ENCODE assay signal across 8 mouse cellular contexts in the genomic region with DNA sequence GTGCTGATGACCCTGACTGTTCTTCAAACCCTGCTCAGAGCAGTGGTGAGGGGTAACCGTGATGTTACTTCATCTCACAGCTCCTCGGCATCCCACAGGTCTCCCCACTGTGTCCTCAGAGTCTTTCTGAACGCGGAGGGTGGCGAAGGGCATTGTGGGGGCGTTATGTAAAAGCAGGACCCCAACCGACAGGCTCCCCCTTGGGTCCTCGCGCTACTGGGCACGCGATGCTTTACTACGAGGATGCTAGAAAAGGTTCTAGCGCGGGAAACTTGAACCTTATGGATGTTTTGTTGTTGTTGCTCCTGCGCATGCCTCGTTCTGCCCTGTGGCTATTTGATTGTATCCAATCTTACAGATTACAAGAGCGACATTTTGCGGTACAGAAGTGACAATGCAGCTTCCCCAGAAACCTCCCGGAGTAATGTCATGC. TPM values are rescaled to one million over a fixed set of nuclear protein-coding genes. Genes with fewer than 3 reads are reported as not detected.
DNase-seq lines count a peak whose midpoint lies in the region; ATAC-seq and TF ChIP-seq lines count a peak whose summit lies in the region.

Gene Csnk2b (minus strand): TSS at position 183 of the 433 bp plus-strand sequence.

- TF ChIP-seq CTCF in lung, embryonic 14.5 days (IDR thresholded peaks at IDR 0.05; ENCODE audit: low read depth) = peak; percentile 36

- no peaks in the 10 kb centered on the region for H3K27me3 ChIP-seq in hindbrain, embryonic 11.5 days (ENCODE audit: control insufficient read depth, insufficient read depth, low read length)
- H3K27me3 ChIP-seq in lung, embryonic 14.5 days (ENCODE audit: insufficient read depth, low read length) = no peaks in the 10 kb centered on the region

- peaks cover 5% of the 10 kb centered on the region; the same call in 1 of the 2 replicates for H3K36me3 ChIP-seq in hindbrain, embryonic 11.5 days (ENCODE audit: control insufficient read depth, insufficient read depth, low read length)
- H3K36me3 ChIP-seq in lung, embryonic 14.5 days (ENCODE audit: insufficient read depth) = peaks cover 36% of the 10 kb centered on the region

- peak; percentile 65 for DNase-seq in ZHBTc4 (ENCODE audit: low read depth, low spot score)
- DNase-seq in cerebellum, adult 9-10 months = peak; percentile 90
- DNase-seq in frontal cortex, postnatal 14 days (ENCODE audit: low spot score in 2 of 2) = peak; percentile 58 to 70
- peak; percentile 75 for DNase-seq in hindbrain, embryonic 11.5 days (ENCODE audit: low spot score)
- peak; percentile 44 for DNase-seq in layer of hippocampus, adult 9-10 months (ENCODE audit: low spot score)
- peak; percentile 81 for DNase-seq in lung, embryonic 14.5 days
- peak; percentile 33 for DNase-seq in retina, adult 2 months (ENCODE audit: low read depth, low spot score)
- DNase-seq in yolk sac, embryonic 10.5 days (ENCODE audit: low spot score) = no peak

- H3K9ac ChIP-seq in hindbrain, embryonic 11.5 days (ENCODE audit: low read depth, low read length) = peak within 1 kb of the TSS; percentile 94
- H3K9ac ChIP-seq in lung, embryonic 14.5 days = peak within 1 kb of the TSS; percentile 97

- peak within 1 kb of the TSS; percentile 97 for H3K4me2 ChIP-seq in hindbrain, embryonic 11.5 days (replicated peaks; ENCODE audit: low read depth, low read length)
- peak within 1 kb of the TSS; percentile 94 for H3K4me2 ChIP-seq in lung, embryonic 14.5 days

- H3K9me3 ChIP-seq in hindbrain, embryonic 11.5 days (ENCODE audit: control insufficient read depth, low read length) = no peaks in the 10 kb centered on the region
- no peaks in the 10 kb centered on the region for H3K9me3 ChIP-seq in lung, embryonic 14.5 days (ENCODE audit: low read depth, low read length)

- H3K27ac ChIP-seq in hindbrain, embryonic 11.5 days (ENCODE audit: low read depth, low read length) = peak within 1 kb of the TSS; percentile 85
- H3K27ac ChIP-seq in lung, embryonic 14.5 days (ENCODE audit: low read depth) = peak within 1 kb of the TSS; percentile 92

- peak within 1 kb of the TSS; percentile 97 for H3K4me3 ChIP-seq in hindbrain, embryonic 11.5 days (ENCODE audit: low read depth, low read length)
- H3K4me3 ChIP-seq in lung, embryonic 14.5 days (ENCODE audit: low read depth, low read length) = peak within 1 kb of the TSS; percentile 96

- no peak for ATAC-seq in hindbrain, embryonic 11.5 days (ENCODE audit: low FRiP score)
- no peak; the same call in 1 of the 2 replicates for ATAC-seq in lung, embryonic 14.5 days (ENCODE audit: insufficient read depth)

- under 1% methylated on average over 19 of the region's 19 CpGs for WGBS in hindbrain, embryonic 11.5 days
- WGBS in lung, embryonic 14.5 days = under 1% methylated on average over 19 of the region's 19 CpGs

- H3K4me1 ChIP-seq in hindbrain, embryonic 11.5 days (replicated peaks; ENCODE audit: control insufficient read depth, insufficient read depth, low read length) = peaks cover 2% of the 10 kb centered on the region; the same call in 1 of the 2 replicates
- H3K4me1 ChIP-seq in lung, embryonic 14.5 days (ENCODE audit: insufficient read depth) = peaks cover 3% of the 10 kb centered on the region; the same call in 1 of the 2 replicates

RNA-seq across cellular contexts. Expression of gene Csnk2b, which starts in this region (rescaled TPM):
- polyA plus RNA-seq in hindbrain, embryonic 11.5 days (2014; fragmentation: Nextera tagmentation; extraction: Ambion mirVana) = 299 and 310 TPM in 2 replicates
- 288 and 291 TPM in 2 replicates for polyA plus RNA-seq in lung, embryonic 14.5 days (2014; fragmentation: Nextera tagmentation; extraction: Ambion mirVana)
